Mouse (Mus musculus) G1E (cell line): Measurements from ENCODE around the gene Arsk.

ENCODE experiments used
- CTCF ChIP-seq: IDR thresholded peaks from 2 replicates; pipeline ENCODE4 v1.5.1; 2012; ENCODE audit warnings: low read depth, low read length, inconsistent platforms, mixed read lengths
- GATA1 ChIP-seq: IDR thresholded peaks from 2 replicates; pipeline ENCODE4 v1.6.1; 2012; ENCODE audit warnings: borderline replicate concordance, low read length, inconsistent platforms, mixed read lengths
- POLR2AphosphoS5 ChIP-seq: IDR thresholded peaks from 2 replicates; pipeline ENCODE4 v1.6.1; 2012; ENCODE audit warnings: low read depth, low read length, inconsistent platforms; ENCODE audit not compliant: insufficient replicate concordance
- TAL1 ChIP-seq: conservative IDR thresholded peaks from 2 replicates; pipeline ENCODE4 v1.6.1; 2012; ENCODE audit warnings: low read depth, low read length, inconsistent platforms, mixed read lengths

DNA sequence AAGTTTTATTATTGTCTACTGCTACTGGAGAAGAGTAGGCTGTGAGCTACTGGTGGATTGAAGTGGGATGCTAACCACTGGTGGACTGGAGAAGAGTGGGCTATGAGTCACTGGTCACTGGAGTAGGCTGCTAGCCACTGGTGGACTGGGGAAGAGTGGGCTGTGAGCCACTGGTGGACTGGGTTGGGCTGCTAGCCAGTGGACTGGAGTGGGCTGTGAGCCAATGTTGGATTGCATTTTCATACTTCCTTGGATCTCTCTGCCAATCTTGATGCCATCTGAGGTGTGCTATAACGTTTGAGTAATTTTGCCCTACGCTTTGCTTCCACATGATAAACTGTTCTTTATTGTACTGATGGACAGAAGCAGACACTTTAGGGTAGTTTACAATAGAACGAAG lies 36.3 kb downstream of the Arsk start:
- TF ChIP-seq CTCF (no peak), TAL1 (no peak), GATA1 (no peak), POLR2AphosphoS5 (no peak)
